Mouse (Mus musculus) embryonic fibroblast, embryonic 13.5 days (primary cell): ENCODE results near the gene Cyp26b1. TPM values are rescaled to one million over a fixed set of nuclear protein-coding genes. Genes with fewer than 3 reads are reported as not detected.
"Not testable (repeated sequence)": the region's sequence is repeated elsewhere in the genome, so short reads cannot be mapped to it uniquely, and the experiment has no call there.

Experiments used
- H3K27ac ChIP-seq: 2 replicates; pipeline ENCODE4 v1.5.1; 2012; ENCODE audit warnings: low read length, control low read depth, inconsistent platforms; ENCODE audit not compliant: insufficient read depth
- H3K4me1 ChIP-seq: 2 replicates; pipeline ENCODE4 v1.6.1; 2011; ENCODE audit warnings: low read length; ENCODE audit not compliant: control insufficient read depth, insufficient read depth
- H3K4me3 ChIP-seq: 2 replicates; pipeline ENCODE4 v1.5.1; 2011; ENCODE audit warnings: mild to moderate bottlenecking, control low read depth, low read length; ENCODE audit not compliant: insufficient read depth
- CTCF ChIP-seq: IDR thresholded peaks from 2 replicates; pipeline ENCODE4 v1.5.1; 2011; ENCODE audit warnings: mild to moderate bottlenecking, control low read depth, low read length, moderate library complexity, borderline replicate concordance; ENCODE audit not compliant: insufficient read depth
- POLR2A ChIP-seq: IDR thresholded peaks from 2 replicates; pipeline ENCODE4 v1.6.1; 2011; ENCODE audit warnings: low read depth, mild to moderate bottlenecking, control low read depth, low read length, moderate library complexity
- polyA plus RNA-seq: library from polyadenylated mRNA; stranded (reverse); fragments of >200 nt; gene quantifications from 2 replicates; pipeline ENCODE4 v1.2.4, GENCODE M21; 2011; ENCODE audit warnings: low read depth; ENCODE audit not compliant: missing spikeins, insufficient read length

The Cyp26b1 gene
- polyA plus RNA-seq, 1 experiment: 12.0 TPM

GRCm38 (mm10) chr6:84616586-84616985 is 22.9 kb upstream of the Cyp26b1 start:
- no peak overlapping the region for H3K27ac ChIP-seq
- TF ChIP-seq CTCF: no peak
- no peak for TF ChIP-seq POLR2A
- no peak overlapping the region for H3K4me3 ChIP-seq
- no peaks in the 10 kb centered on the region for H3K4me1 ChIP-seq

DNA sequence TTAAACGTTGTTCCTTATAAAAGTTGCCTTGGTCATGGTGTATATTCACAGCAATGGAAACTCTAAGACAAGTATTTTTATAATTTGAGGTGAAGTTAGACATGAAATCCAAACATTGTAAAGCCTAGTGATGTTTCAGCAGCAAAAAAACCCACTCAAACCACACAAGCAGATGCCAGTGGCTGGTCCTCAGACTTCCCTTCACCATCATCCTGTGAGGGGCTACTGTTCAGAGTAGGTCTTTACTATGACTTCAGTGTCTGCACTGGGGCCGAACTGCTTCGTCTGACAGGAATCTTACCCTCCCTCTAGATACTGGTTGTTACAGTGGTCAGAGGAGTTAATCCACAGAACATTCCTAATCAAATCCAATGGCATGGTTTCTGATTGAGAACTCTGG is 19.9 kb upstream of the Cyp26b1 start:
- Histone ChIP-seq H3K27ac (no peak overlapping the region), H3K4me1 (no peaks in the 10 kb centered on the region), H3K4me3 (no peak overlapping the region)
- TF ChIP-seq CTCF (no peak), POLR2A (no peak)

DNA sequence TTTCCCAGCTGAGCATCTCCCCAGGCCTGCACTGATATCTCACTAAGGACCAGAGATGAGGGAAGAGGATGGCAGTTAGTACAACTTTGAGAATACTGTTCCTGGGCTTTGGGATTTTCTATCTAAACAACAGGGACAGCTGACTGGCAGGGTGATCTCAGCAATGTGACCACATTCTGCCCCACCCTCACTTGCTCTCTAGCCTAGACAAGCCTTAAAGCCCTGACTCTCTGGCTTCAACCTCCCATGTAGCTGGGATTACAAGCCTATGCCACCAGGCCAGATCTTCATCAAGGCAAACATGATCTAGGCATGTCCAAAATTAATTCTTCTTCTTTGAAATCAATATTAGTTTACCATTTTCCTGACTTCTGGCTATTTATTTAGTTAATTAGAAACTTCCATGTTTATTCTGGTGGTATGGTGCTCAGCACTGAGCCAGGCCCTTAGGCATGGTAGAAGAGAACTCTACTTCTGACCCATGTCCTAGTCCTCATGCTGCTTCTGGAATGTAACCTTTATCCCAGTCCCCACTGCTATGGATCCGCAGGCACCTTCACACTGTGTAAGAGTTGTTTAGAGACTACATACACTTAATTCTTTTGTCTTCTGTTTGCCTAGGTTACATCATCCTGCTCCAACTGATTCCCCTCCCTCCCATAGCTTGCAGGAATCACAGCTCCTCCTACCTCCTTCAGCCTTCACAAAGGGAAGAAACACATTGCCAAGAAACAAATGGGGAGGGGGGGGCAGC is 7.6 kb upstream of the Cyp26b1 start:
- H3K4me3 ChIP-seq: no peak overlapping the region
- H3K4me1 ChIP-seq: no peaks in the 10 kb centered on the region
- H3K27ac ChIP-seq: no peak overlapping the region
- TF ChIP-seq POLR2A (no peak), CTCF (no peak)

GRCm38 (mm10) chr6:84599296-84599695 is 5.6 kb upstream of the Cyp26b1 start:
- H3K27ac ChIP-seq, H3K4me3 ChIP-seq, H3K4me1 ChIP-seq: not testable (repeated sequence)

DNA sequence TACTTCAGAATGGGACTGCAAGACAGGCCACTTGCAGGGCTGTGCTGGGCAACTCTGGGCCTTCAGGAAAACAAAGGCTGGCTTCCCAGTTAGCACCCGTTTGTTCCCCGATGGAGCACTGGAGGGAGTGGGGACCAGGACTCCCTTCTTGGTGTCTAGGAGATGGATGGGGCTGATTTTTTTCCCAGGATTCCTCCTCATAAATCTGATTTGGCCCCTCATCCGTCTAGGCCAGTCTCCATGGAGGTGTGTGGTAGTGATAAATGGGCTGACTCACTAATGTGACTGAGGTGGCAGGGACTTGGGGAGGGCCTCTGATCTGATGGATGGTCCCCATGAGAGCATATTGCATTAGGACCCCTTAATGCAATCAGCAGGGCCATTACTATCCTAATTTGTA is 5.0 kb upstream of the Cyp26b1 start:
- no peak overlapping the region for H3K27ac ChIP-seq
- TF ChIP-seq CTCF (no peak), POLR2A (no peak)
- no peaks in the 10 kb centered on the region for H3K4me1 ChIP-seq
- H3K4me3 ChIP-seq: no peak overlapping the region

DNA sequence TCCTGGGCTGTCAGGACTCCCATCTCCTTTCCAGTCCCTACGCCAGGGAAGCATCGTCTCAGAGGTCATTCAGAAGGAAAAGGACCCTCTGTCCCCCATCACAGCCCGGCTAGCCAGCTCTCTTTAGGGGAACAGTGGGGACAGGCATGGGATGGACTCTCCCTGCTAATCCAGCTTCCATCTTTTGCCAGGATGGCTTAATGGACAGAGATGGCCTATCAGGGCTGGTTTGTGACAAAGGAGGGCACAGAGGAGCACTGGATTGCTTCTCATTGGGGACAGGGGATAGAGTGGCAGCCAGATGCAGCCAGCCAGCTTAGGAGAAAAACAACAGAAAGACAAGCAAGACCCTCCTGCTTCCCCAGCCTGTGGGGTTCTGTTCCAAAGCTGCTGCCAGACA is 918 bp upstream of the Cyp26b1 start:
- Histone ChIP-seq H3K4me1 (no peaks in the 10 kb centered on the region; the same call in 1 of the 2 replicates), H3K27ac (no peak overlapping the region), H3K4me3 (no peak overlapping the region)
- TF ChIP-seq CTCF: no peak
- TF ChIP-seq POLR2A: no peak

DNA sequence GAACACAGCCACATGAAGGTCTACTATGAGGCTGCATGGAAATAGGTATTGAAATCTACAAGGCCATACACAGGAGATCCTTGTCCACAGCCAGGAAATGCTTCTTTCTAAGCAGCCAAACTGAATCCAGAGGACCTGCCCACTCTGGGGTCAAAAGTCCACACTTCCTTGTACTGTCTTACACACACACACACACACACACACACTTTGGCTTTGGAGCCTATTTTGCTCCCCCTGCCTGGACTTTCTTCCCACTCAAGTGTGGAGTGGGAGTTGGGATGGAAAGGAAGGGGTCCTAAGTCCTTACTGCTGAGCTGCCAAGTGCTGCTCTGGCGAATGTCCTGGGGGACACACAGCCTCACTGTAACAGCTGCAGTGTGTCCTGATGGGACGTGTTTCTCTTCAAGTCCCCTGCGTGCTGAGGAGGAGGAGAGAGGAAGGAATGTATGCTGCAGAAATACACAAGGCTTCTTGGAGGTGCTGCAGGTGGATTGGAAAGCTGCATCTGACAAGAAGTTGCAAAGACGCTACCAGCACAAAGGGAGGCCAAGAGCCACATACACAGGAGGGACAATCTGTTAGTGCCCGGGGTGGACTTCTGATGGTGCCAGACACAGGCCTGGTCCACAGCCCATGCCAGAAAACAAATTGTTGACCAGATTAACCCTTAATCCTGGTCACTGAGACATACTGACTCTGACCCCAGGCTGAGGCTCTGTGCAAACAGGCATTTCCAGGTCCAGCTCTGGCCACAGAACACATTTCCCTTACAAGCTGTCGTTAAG is 2.6 kb downstream of the Cyp26b1 start:
- peaks cover 3% of the 10 kb centered on the region; the same call in 1 of the 2 replicates for H3K4me1 ChIP-seq
- H3K27ac ChIP-seq: no peak overlapping the region
- TF ChIP-seq CTCF (no peak), POLR2A (no peak)
- no peak overlapping the region for H3K4me3 ChIP-seq

GRCm38 (mm10) chr6:84589742-84590686 is 3.7 kb downstream of the Cyp26b1 start:
- Histone ChIP-seq H3K27ac (no peak overlapping the region), H3K4me3 (no peak overlapping the region), H3K4me1 (peaks cover 3% of the 10 kb centered on the region; the same call in 1 of the 2 replicates)
- TF ChIP-seq POLR2A (no peak), CTCF (peak; percentile 52; the same call in 1 of the 2 replicates)

DNA sequence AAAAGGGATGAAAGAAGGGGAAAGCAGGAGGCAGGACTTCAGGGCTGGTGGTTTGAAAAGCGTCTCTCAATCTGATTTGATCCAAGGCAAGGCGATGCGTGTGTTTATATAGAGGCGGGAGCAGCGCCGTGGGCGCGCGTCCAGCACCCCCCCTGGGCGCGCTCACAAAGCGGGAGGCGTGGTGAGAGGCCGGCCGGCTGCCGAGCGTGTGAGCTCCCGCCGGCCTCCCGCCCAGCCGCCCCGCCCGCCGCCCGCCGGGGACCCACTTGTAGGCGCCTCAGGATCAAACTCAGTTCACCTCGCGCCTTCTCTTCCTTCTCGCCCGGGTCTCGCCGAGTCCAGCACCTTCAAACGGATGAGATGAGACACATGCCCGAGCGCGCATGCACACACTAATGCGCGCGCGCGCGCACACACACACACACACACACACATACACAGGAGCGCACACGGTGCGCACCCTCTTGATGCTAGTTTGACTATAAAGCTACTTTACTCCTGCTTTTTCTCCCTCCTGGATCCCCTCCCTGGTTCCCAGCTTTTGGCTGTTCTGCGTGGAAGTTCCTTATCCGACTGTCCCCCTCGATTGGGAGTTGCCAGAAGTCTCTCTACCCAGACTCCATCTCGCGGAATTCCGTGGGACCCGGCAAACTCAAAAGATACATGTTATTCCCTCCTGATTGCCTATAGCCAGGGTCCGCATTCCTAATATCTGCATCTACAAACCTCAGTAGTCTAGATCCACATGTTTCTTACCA is 4.6 kb downstream of the Cyp26b1 start:
- Histone ChIP-seq H3K4me1 (peaks cover 3% of the 10 kb centered on the region; the same call in 1 of the 2 replicates), H3K4me3 (peak overlapping the region; percentile 52), H3K27ac (no peak overlapping the region)
- no peak for TF ChIP-seq CTCF
- peak; percentile 45; the same call in 1 of the 2 replicates for TF ChIP-seq POLR2A
